Mouse (Mus musculus): ENCODE measurements around the gene Rrnad1. TPM values are rescaled to one million over a fixed set of nuclear protein-coding genes. Genes with fewer than 3 reads are reported as not detected.
"Not testable (repeated sequence)": the region's sequence is repeated elsewhere in the genome, so short reads cannot be mapped to it uniquely, and the experiment has no call there.

Gene Rrnad1
- total and polyA plus RNA-seq, 3 experiments = 14.9 to 38.2 (median 19.2) TPM

- Histone ChIP-seq H3K4me3 (ENCODE audit: low read depth, low read length) (no peak overlapping the region), H3K27me3 (ENCODE audit: insufficient read depth, low read length) (no peaks in the 10 kb centered on the region), H3K4me1 (ENCODE audit: insufficient read depth, low read depth, low read length) (peaks cover 43% of the 10 kb centered on the region), H3K36me3 (replicated peaks) (peaks cover 3% of the 10 kb centered on the region), H3K9me3 (replicated peaks) (no peaks in the 10 kb centered on the region)
- TF ChIP-seq POLR2AphosphoS5 (IDR thresholded peaks at IDR 0.05; ENCODE audit: insufficient replicate concordance, low read depth, low read length) = no peak
- TF ChIP-seq GATA1 (IDR thresholded peaks at IDR 0.05; ENCODE audit: borderline replicate concordance, low read length) = no peak
- no peak for TF ChIP-seq GATA2 (IDR thresholded peaks at IDR 0.05; ENCODE audit: borderline replicate concordance, low read depth, low read length)
- TF ChIP-seq CTCF (IDR thresholded peaks at IDR 0.05; ENCODE audit: low read depth, low read length) = no peak
- TF ChIP-seq TAL1 (conservative IDR thresholded peaks at IDR 0.05; ENCODE audit: low read depth, low read length) = no peak
- ATAC-seq (ENCODE audit: extremely low read depth, insufficient number of reproducible peaks, low FRiP score, poor library complexity, severe bottlenecking) (no peak), DNase-seq (ENCODE audit: low spot score) (no peak)
Measured at GRCm38 (mm10) chr3:87899776-87900175, 30.7 kb downstream of the Rrnad1 start.

DNA sequence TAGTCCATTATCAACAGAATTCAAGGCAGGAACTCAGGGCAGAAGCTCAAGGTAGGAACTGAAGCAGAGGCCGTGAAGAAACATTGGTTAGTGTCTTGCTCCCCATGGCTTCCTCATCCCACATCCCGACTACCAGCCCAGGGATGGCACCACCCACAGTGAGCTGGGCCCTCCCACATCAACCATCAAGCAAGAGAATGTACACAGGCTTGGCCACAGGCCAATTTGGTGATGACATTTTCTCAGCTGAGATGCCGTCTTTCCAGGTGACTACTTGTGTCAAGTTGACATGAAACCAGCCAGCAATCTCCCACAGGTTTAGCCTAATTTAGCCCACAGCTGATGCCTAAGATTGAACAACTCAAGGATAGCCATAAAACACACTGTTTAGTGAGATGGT, 31.3 kb downstream of the Rrnad1 start:
- ATAC-seq (ENCODE audit: extremely low read depth, insufficient number of reproducible peaks, low FRiP score, poor library complexity, severe bottlenecking) = no peak
- Histone ChIP-seq H3K27me3 (ENCODE audit: insufficient read depth, low read length) (no peaks in the 10 kb centered on the region), H3K36me3 (replicated peaks) (peaks cover 3% of the 10 kb centered on the region), H3K4me1 (ENCODE audit: insufficient read depth, low read depth, low read length) (peaks cover 40% of the 10 kb centered on the region), H3K9me3 (replicated peaks) (no peaks in the 10 kb centered on the region), H3K4me3 (ENCODE audit: low read depth, low read length) (no peak overlapping the region)
- TF ChIP-seq POLR2AphosphoS5 (IDR thresholded peaks at IDR 0.05; ENCODE audit: insufficient replicate concordance, low read depth, low read length) (no peak), CTCF (IDR thresholded peaks at IDR 0.05; ENCODE audit: low read depth, low read length) (no peak), GATA1 (IDR thresholded peaks at IDR 0.05; ENCODE audit: borderline replicate concordance, low read length) (no peak), GATA2 (IDR thresholded peaks at IDR 0.05; ENCODE audit: borderline replicate concordance, low read depth, low read length) (no peak), TAL1 (conservative IDR thresholded peaks at IDR 0.05; ENCODE audit: low read depth, low read length) (no peak)
- no peak for DNase-seq (ENCODE audit: low spot score)

DNA sequence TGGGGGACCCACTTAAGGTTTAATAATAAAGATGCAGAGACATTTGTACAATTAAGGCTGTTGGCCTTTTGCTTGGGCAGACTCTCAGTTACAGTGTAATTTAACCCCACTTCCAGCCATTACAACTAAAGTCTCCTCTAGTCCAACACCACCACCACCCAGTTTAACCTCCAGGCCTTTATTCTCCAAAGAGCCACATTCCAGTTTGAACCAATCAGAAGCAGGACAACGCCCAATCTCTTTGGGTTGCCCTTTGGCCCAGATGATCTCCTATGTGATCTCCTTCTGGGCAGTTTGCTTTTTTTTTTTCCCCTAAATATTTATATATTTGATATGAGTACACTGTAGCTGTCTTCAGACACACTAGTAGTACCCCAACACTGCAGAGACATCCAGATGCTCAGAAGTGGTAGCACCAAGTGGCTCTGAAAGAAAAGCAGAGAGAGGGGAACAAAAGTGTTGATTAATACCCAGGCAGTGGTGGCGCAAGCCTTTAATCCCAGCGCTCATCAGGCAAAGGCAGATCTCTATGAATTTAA, 37.1 kb downstream of the Rrnad1 start:
- peaks cover 17% of the 10 kb centered on the region for H3K4me1 ChIP-seq (ENCODE audit: insufficient read depth, low read depth, low read length)
- DNase-seq (ENCODE audit: low spot score) = no peak
- H3K9me3 ChIP-seq (replicated peaks) = peaks cover under 1% of the 10 kb centered on the region; the same call in 1 of the 2 replicates
- H3K36me3 ChIP-seq (replicated peaks) = no peaks in the 10 kb centered on the region
- no peak for TF ChIP-seq TAL1 (conservative IDR thresholded peaks at IDR 0.05; ENCODE audit: low read depth, low read length)
- TF ChIP-seq CTCF (IDR thresholded peaks at IDR 0.05; ENCODE audit: low read depth, low read length) = no peak
- no peak for TF ChIP-seq POLR2AphosphoS5 (IDR thresholded peaks at IDR 0.05; ENCODE audit: insufficient replicate concordance, low read depth, low read length)
- no peak for TF ChIP-seq GATA1 (IDR thresholded peaks at IDR 0.05; ENCODE audit: borderline replicate concordance, low read length)
- no peak for TF ChIP-seq GATA2 (IDR thresholded peaks at IDR 0.05; ENCODE audit: borderline replicate concordance, low read depth, low read length)
- no peak overlapping the region for H3K4me3 ChIP-seq (ENCODE audit: low read depth, low read length)
- ATAC-seq (ENCODE audit: extremely low read depth, insufficient number of reproducible peaks, low FRiP score, poor library complexity, severe bottlenecking) = no peak
- H3K27me3 ChIP-seq (ENCODE audit: insufficient read depth, low read length) = no peaks in the 10 kb centered on the region

DNA sequence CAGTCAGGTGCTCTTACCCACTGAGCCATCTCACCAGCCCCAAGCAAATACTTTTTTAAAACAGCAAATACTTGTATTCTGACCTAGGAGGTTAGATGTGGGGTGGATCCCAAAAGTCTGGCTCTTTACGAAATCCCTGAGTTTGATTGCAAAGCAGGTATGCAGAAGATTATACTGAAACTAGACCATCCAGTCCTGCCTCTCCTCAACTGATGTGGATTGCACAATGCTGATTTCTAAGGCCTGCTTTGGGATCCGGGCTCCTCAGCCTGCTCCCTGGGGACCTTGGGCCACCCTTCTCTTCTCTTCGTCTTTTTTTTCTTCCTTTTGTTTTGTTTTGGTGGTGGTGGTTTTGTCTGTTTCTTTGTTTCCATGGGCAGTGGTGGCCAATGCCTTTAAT, 39.0 kb downstream of the Rrnad1 start:
- Histone ChIP-seq H3K4me3 (ENCODE audit: low read depth, low read length) (no peak overlapping the region), H3K36me3 (replicated peaks) (no peaks in the 10 kb centered on the region), H3K4me1 (ENCODE audit: insufficient read depth, low read depth, low read length) (peaks cover 21% of the 10 kb centered on the region), H3K9me3 (replicated peaks) (peaks cover 5% of the 10 kb centered on the region), H3K27me3 (ENCODE audit: insufficient read depth, low read length) (no peaks in the 10 kb centered on the region)
- no peak for DNase-seq (ENCODE audit: low spot score)
- ATAC-seq (ENCODE audit: extremely low read depth, insufficient number of reproducible peaks, low FRiP score, poor library complexity, severe bottlenecking) = no peak
- no peak for TF ChIP-seq POLR2AphosphoS5 (IDR thresholded peaks at IDR 0.05; ENCODE audit: insufficient replicate concordance, low read depth, low read length)
- no peak for TF ChIP-seq CTCF (IDR thresholded peaks at IDR 0.05; ENCODE audit: low read depth, low read length)
- TF ChIP-seq GATA2 (IDR thresholded peaks at IDR 0.05; ENCODE audit: borderline replicate concordance, low read depth, low read length) = no peak
- no peak for TF ChIP-seq GATA1 (IDR thresholded peaks at IDR 0.05; ENCODE audit: borderline replicate concordance, low read length)
- TF ChIP-seq TAL1 (conservative IDR thresholded peaks at IDR 0.05; ENCODE audit: low read depth, low read length) = no peak

GRCm38 (mm10) chr3:87887400-87887799, 43.1 kb downstream of the Rrnad1 start:
- ATAC-seq (ENCODE audit: extremely low read depth, insufficient number of reproducible peaks, low FRiP score, poor library complexity, severe bottlenecking); H3K9me3 ChIP-seq (replicated peaks); H3K4me3 ChIP-seq (ENCODE audit: low read depth, low read length); DNase-seq (ENCODE audit: low spot score); H3K27me3 ChIP-seq (ENCODE audit: insufficient read depth, low read length): not testable (repeated sequence)
- peaks cover 28% of the 10 kb centered on the region for H3K4me1 ChIP-seq (ENCODE audit: insufficient read depth, low read depth, low read length)
- peaks cover 12% of the 10 kb centered on the region for H3K36me3 ChIP-seq (replicated peaks)

- TF ChIP-seq GATA2 (IDR thresholded peaks at IDR 0.05; ENCODE audit: borderline replicate concordance, low read depth, low read length) (no peak), TAL1 (conservative IDR thresholded peaks at IDR 0.05; ENCODE audit: low read depth, low read length) (no peak)
Measured at GRCm38 (mm10) chr3:87886416-87886815, 44.1 kb downstream of the Rrnad1 start.

GRCm38 (mm10) chr3:87886004-87886365, 44.5 kb downstream of the Rrnad1 start:
- H3K9me3 ChIP-seq (replicated peaks) = peaks cover 5% of the 10 kb centered on the region
- H3K4me3 ChIP-seq (ENCODE audit: low read depth, low read length) = peak overlapping the region; percentile 92
- DNase-seq (ENCODE audit: low spot score) = no peak
- no peak for ATAC-seq (ENCODE audit: extremely low read depth, insufficient number of reproducible peaks, low FRiP score, poor library complexity, severe bottlenecking)
- H3K36me3 ChIP-seq (replicated peaks) = peaks cover 20% of the 10 kb centered on the region
- H3K27me3 ChIP-seq (ENCODE audit: insufficient read depth, low read length) = no peaks in the 10 kb centered on the region
- peaks cover 30% of the 10 kb centered on the region for H3K4me1 ChIP-seq (ENCODE audit: insufficient read depth, low read depth, low read length)
- TF ChIP-seq TAL1 (conservative IDR thresholded peaks at IDR 0.05; ENCODE audit: low read depth, low read length) (no peak), CTCF (IDR thresholded peaks at IDR 0.05; ENCODE audit: low read depth, low read length) (no peak), GATA1 (IDR thresholded peaks at IDR 0.05; ENCODE audit: borderline replicate concordance, low read length) (no peak), POLR2AphosphoS5 (IDR thresholded peaks at IDR 0.05; ENCODE audit: insufficient replicate concordance, low read depth, low read length) (no peak), GATA2 (IDR thresholded peaks at IDR 0.05; ENCODE audit: borderline replicate concordance, low read depth, low read length) (no peak)

More at GRCm38 (mm10) chr3:87886416-87886815, 44.1 kb downstream of the Rrnad1 start:
- Histone ChIP-seq H3K27me3 (ENCODE audit: insufficient read depth, low read length) (no peaks in the 10 kb centered on the region), H3K9me3 (replicated peaks) (peaks cover 5% of the 10 kb centered on the region), H3K4me3 (ENCODE audit: low read depth, low read length) (peak overlapping the region; percentile 92), H3K36me3 (replicated peaks) (peaks cover 17% of the 10 kb centered on the region), H3K4me1 (ENCODE audit: insufficient read depth, low read depth, low read length) (peaks cover 30% of the 10 kb centered on the region)
- ATAC-seq (ENCODE audit: extremely low read depth, insufficient number of reproducible peaks, low FRiP score, poor library complexity, severe bottlenecking) (no peak), DNase-seq (ENCODE audit: low spot score) (no peak)

Measured in G1E (cell line).